Mouse (Mus musculus): ENCODE data around the gene Ndst4. TPM values are rescaled to one million over a fixed set of nuclear protein-coding genes. Genes with fewer than 3 reads are reported as not detected.

Gene Ndst4
- polyA plus RNA-seq, 1 experiment, result not detected

- Histone ChIP-seq H3K36me3 (replicated peaks; ENCODE audit: low read length) (no peaks in the 10 kb centered on the region), H3K27me3 (replicated peaks) (no peaks in the 10 kb centered on the region), H3K4me3 (replicated peaks) (no peak overlapping the region), H3K4me1 (no peaks in the 10 kb centered on the region), H3K9me3 (no peaks in the 10 kb centered on the region)
- TF ChIP-seq GATA1 (IDR thresholded peaks at IDR 0.05; ENCODE audit: borderline replicate concordance, low read length) (no peak), FLI1 (IDR thresholded peaks at IDR 0.05; ENCODE audit: low read length) (no peak)
These were observed 283.7 kb downstream of the Ndst4 start for GRCm38 (mm10) chr3:125687601-125688000.

- TF ChIP-seq FLI1 (IDR thresholded peaks at IDR 0.05; ENCODE audit: low read length) (no peak), GATA1 (IDR thresholded peaks at IDR 0.05; ENCODE audit: borderline replicate concordance, low read length) (no peak)
- no peaks in the 10 kb centered on the region for H3K4me1 ChIP-seq
- H3K9me3 ChIP-seq, result no peaks in the 10 kb centered on the region
- H3K36me3 ChIP-seq (replicated peaks; ENCODE audit: low read length), result no peaks in the 10 kb centered on the region
- no peak overlapping the region for H3K4me3 ChIP-seq (replicated peaks)
- H3K27me3 ChIP-seq (replicated peaks), result no peaks in the 10 kb centered on the region
These were observed 287.1 kb downstream of the Ndst4 start for GRCm38 (mm10) chr3:125690948-125691347.

GRCm38 (mm10) chr3:125722953-125723352, 319.1 kb downstream of the Ndst4 start:
- TF ChIP-seq GATA1 (IDR thresholded peaks at IDR 0.05; ENCODE audit: borderline replicate concordance, low read length), result no peak
- no peak for TF ChIP-seq FLI1 (IDR thresholded peaks at IDR 0.05; ENCODE audit: low read length)
- no peaks in the 10 kb centered on the region for H3K36me3 ChIP-seq (replicated peaks; ENCODE audit: low read length)

GRCm38 (mm10) chr3:125734945-125735344, 331.1 kb downstream of the Ndst4 start:
- Histone ChIP-seq H3K4me1 (no peaks in the 10 kb centered on the region), H3K4me3 (replicated peaks) (no peak overlapping the region), H3K36me3 (replicated peaks; ENCODE audit: low read length) (no peaks in the 10 kb centered on the region), H3K9me3 (no peaks in the 10 kb centered on the region; the same call in 1 of the 2 replicates), H3K27me3 (replicated peaks) (no peaks in the 10 kb centered on the region)
- TF ChIP-seq GATA1 (IDR thresholded peaks at IDR 0.05; ENCODE audit: borderline replicate concordance, low read length) (no peak), FLI1 (IDR thresholded peaks at IDR 0.05; ENCODE audit: low read length) (no peak)

More at GRCm38 (mm10) chr3:125722953-125723352, 319.1 kb downstream of the Ndst4 start:
- H3K4me3 ChIP-seq (replicated peaks), result no peak overlapping the region
- no peaks in the 10 kb centered on the region for H3K27me3 ChIP-seq (replicated peaks)
- 0 out of 2 replicates have a peak, but pooled peaks cover 3% of the 10 kb centered on the region for H3K9me3 ChIP-seq
- no peaks in the 10 kb centered on the region for H3K4me1 ChIP-seq

GRCm38 (mm10) chr3:125744468-125745141, 340.7 kb downstream of the Ndst4 start:
- Histone ChIP-seq H3K4me1 (no peaks in the 10 kb centered on the region), H3K36me3 (replicated peaks; ENCODE audit: low read length) (no peaks in the 10 kb centered on the region), H3K27me3 (replicated peaks) (no peaks in the 10 kb centered on the region), H3K4me3 (replicated peaks) (no peak overlapping the region), H3K9me3 (0 out of 2 replicates have a peak, but pooled peaks cover 3% of the 10 kb centered on the region)
- TF ChIP-seq FLI1 (IDR thresholded peaks at IDR 0.05; ENCODE audit: low read length) (no peak), GATA1 (IDR thresholded peaks at IDR 0.05; ENCODE audit: borderline replicate concordance, low read length) (no peak)

- Histone ChIP-seq H3K36me3 (replicated peaks; ENCODE audit: low read length) (no peaks in the 10 kb centered on the region), H3K4me1 (no peaks in the 10 kb centered on the region), H3K9me3 (0 out of 2 replicates have a peak, but pooled peaks cover 1% of the 10 kb centered on the region), H3K27me3 (replicated peaks) (no peaks in the 10 kb centered on the region), H3K4me3 (replicated peaks) (no peak overlapping the region)
- TF ChIP-seq FLI1 (IDR thresholded peaks at IDR 0.05; ENCODE audit: low read length) (no peak), GATA1 (IDR thresholded peaks at IDR 0.05; ENCODE audit: borderline replicate concordance, low read length) (no peak)
These were observed 341.2 kb downstream of the Ndst4 start for GRCm38 (mm10) chr3:125745142-125745496.

GRCm38 (mm10) chr3:125746367-125746766, 342.5 kb downstream of the Ndst4 start:
- Histone ChIP-seq H3K9me3 (no peaks in the 10 kb centered on the region), H3K27me3 (replicated peaks) (no peaks in the 10 kb centered on the region), H3K36me3 (replicated peaks; ENCODE audit: low read length) (no peaks in the 10 kb centered on the region), H3K4me3 (replicated peaks) (no peak overlapping the region), H3K4me1 (no peaks in the 10 kb centered on the region)
- TF ChIP-seq GATA1 (IDR thresholded peaks at IDR 0.05; ENCODE audit: borderline replicate concordance, low read length) (no peak), FLI1 (IDR thresholded peaks at IDR 0.05; ENCODE audit: low read length) (no peak)

- no peak overlapping the region for H3K4me3 ChIP-seq (replicated peaks)
- no peaks in the 10 kb centered on the region for H3K27me3 ChIP-seq (replicated peaks)
- no peaks in the 10 kb centered on the region for H3K4me1 ChIP-seq
- H3K36me3 ChIP-seq (replicated peaks; ENCODE audit: low read length), result no peaks in the 10 kb centered on the region
- no peaks in the 10 kb centered on the region; the same call in 1 of the 2 replicates for H3K9me3 ChIP-seq
- TF ChIP-seq FLI1 (IDR thresholded peaks at IDR 0.05; ENCODE audit: low read length) (no peak), GATA1 (IDR thresholded peaks at IDR 0.05; ENCODE audit: borderline replicate concordance, low read length) (no peak)
These were observed 353.0 kb downstream of the Ndst4 start for GRCm38 (mm10) chr3:125756911-125757310.

GRCm38 (mm10) chr3:125760711-125761110, 356.8 kb downstream of the Ndst4 start:
- no peaks in the 10 kb centered on the region for H3K27me3 ChIP-seq (replicated peaks)
- H3K4me1 ChIP-seq, result no peaks in the 10 kb centered on the region
- TF ChIP-seq FLI1 (IDR thresholded peaks at IDR 0.05; ENCODE audit: low read length) (no peak), GATA1 (IDR thresholded peaks at IDR 0.05; ENCODE audit: borderline replicate concordance, low read length) (no peak)
- no peaks in the 10 kb centered on the region for H3K36me3 ChIP-seq (replicated peaks; ENCODE audit: low read length)
- H3K4me3 ChIP-seq (replicated peaks), result no peak overlapping the region
- no peaks in the 10 kb centered on the region; the same call in 1 of the 2 replicates for H3K9me3 ChIP-seq
